Mouse (Mus musculus) midbrain, embryonic 10.5 days (tissue): ENCODE data around the gene Gm12216. TPM values are rescaled to one million over a fixed set of nuclear protein-coding genes. Genes with fewer than 3 reads are reported as not detected.

Source experiments
- DNase-seq: peaks from one replicate; pipeline ENCODE4 v3.0.0-alpha.2; 2017; ENCODE audit warnings: low spot score
- H3K27ac ChIP-seq: fragments of 300-500 bp; sonication (generic); replicated peaks from 2 replicates; pipeline ENCODE4 v1.5.1; 2016; ENCODE audit warnings: mild to moderate bottlenecking
- H3K27me3 ChIP-seq: fragments of 300-500 bp; sonication (generic); 2 replicates; pipeline ENCODE4 v1.6.1; 2016; ENCODE audit warnings: low read depth, mild to moderate bottlenecking; ENCODE audit not compliant: poor library complexity, severe bottlenecking
- H3K36me3 ChIP-seq: fragments of 300-500 bp; sonication (generic); 2 replicates; pipeline ENCODE4 v1.6.1; 2016; ENCODE audit warnings: mild to moderate bottlenecking, moderate library complexity
- H3K4me1 ChIP-seq: fragments of 300-500 bp; sonication (generic); 2 replicates; pipeline ENCODE4 v1.6.1; 2016
- H3K4me3 ChIP-seq: fragments of 300-500 bp; sonication (generic); 2 replicates; pipeline ENCODE4 v1.5.1; 2016; ENCODE audit warnings: mild to moderate bottlenecking, moderate library complexity
- H3K9me3 ChIP-seq: fragments of 300-500 bp; sonication (generic); replicated peaks from 2 replicates; pipeline ENCODE4 v1.6.1; 2016; ENCODE audit warnings: mild to moderate bottlenecking
- WGBS: fragments of 180-500 bp; shearing (Covaris S2); methylation state at CpG from one replicate; pipeline ENCODE4 v1.1.7; 2016; 5-methylcytosine and 5-hydroxymethylcytosine counted together
- polyA plus RNA-seq: library from polyadenylated mRNA; unstranded; fragments of >200 nt; fragmentation: Nextera tagmentation; extraction: Ambion mirVana; gene quantifications from 2 replicates; pipeline ENCODE4 v1.2.1, GENCODE M21; 2016

The Gm12216 gene
- polyA plus RNA-seq, 1 experiment from 2014 or later: 0.22 TPM

- Histone ChIP-seq H3K4me3 (no peak overlapping the region), H3K4me1 (peaks cover 6% of the 10 kb centered on the region; the same call in 1 of the 2 replicates), H3K27ac (no peak overlapping the region), H3K36me3 (no peaks in the 10 kb centered on the region), H3K9me3 (no peaks in the 10 kb centered on the region), H3K27me3 (no peaks in the 10 kb centered on the region)
- DNase-seq: no peak
- 96% methylated on average over 7 of the region's 7 CpGs for WGBS
Measured at GRCm38 (mm10) chr11:53781964-53782363, 77.1 kb downstream of the Gm12216 start.

GRCm38 (mm10) chr11:53781201-53781775 is 77.8 kb downstream of the Gm12216 start:
- no peaks in the 10 kb centered on the region for H3K27me3 ChIP-seq
- 90% methylated on average over 4 of the region's 4 CpGs for WGBS
- no peaks in the 10 kb centered on the region for H3K9me3 ChIP-seq
- H3K27ac ChIP-seq: no peak overlapping the region
- no peak for DNase-seq
- no peak overlapping the region for H3K4me3 ChIP-seq
- H3K4me1 ChIP-seq: peaks cover 6% of the 10 kb centered on the region; the same call in 1 of the 2 replicates
- no peaks in the 10 kb centered on the region for H3K36me3 ChIP-seq

GRCm38 (mm10) chr11:53780262-53780661 is 78.8 kb downstream of the Gm12216 start:
- no peak for DNase-seq
- 62% methylated on average over 3 of the region's 3 CpGs for WGBS
- Histone ChIP-seq H3K4me3 (no peak overlapping the region), H3K27me3 (no peaks in the 10 kb centered on the region), H3K36me3 (no peaks in the 10 kb centered on the region), H3K27ac (no peak overlapping the region), H3K9me3 (no peaks in the 10 kb centered on the region), H3K4me1 (peaks cover 6% of the 10 kb centered on the region; the same call in 1 of the 2 replicates)

- Histone ChIP-seq H3K36me3 (no peaks in the 10 kb centered on the region), H3K4me1 (peaks cover 6% of the 10 kb centered on the region; the same call in 1 of the 2 replicates), H3K27ac (no peak overlapping the region), H3K4me3 (no peak overlapping the region), H3K27me3 (no peaks in the 10 kb centered on the region), H3K9me3 (no peaks in the 10 kb centered on the region)
- no peak for DNase-seq
- 93% methylated on average over 2 of the region's 2 CpGs for WGBS
Measured at GRCm38 (mm10) chr11:53779808-53780207, 79.2 kb downstream of the Gm12216 start.

- Histone ChIP-seq H3K27ac (no peak overlapping the region), H3K9me3 (no peaks in the 10 kb centered on the region), H3K4me3 (no peak overlapping the region), H3K4me1 (0 out of 2 replicates have a peak, but pooled peaks cover under 1% of the 10 kb centered on the region), H3K36me3 (no peaks in the 10 kb centered on the region), H3K27me3 (peaks cover 2% of the 10 kb centered on the region)
- WGBS: 85% methylated on average over 5 of the region's 5 CpGs
- no peak for DNase-seq
Measured at GRCm38 (mm10) chr11:53778455-53778854, 80.6 kb downstream of the Gm12216 start.

- no peak overlapping the region for H3K4me3 ChIP-seq
- no peaks in the 10 kb centered on the region for H3K4me1 ChIP-seq
- H3K36me3 ChIP-seq: no peaks in the 10 kb centered on the region
- no peak for DNase-seq
- H3K27ac ChIP-seq: no peak overlapping the region
- no peaks in the 10 kb centered on the region for H3K9me3 ChIP-seq
- WGBS: 75% methylated on average over 5 of the region's 5 CpGs
- peaks cover 9% of the 10 kb centered on the region for H3K27me3 ChIP-seq
Measured at GRCm38 (mm10) chr11:53777736-53778135, 81.3 kb downstream of the Gm12216 start.

- no peak for DNase-seq
- 87% methylated on average over 13 of the region's 13 CpGs for WGBS
- Histone ChIP-seq H3K27ac (no peak overlapping the region), H3K4me1 (peaks cover 13% of the 10 kb centered on the region), H3K9me3 (no peaks in the 10 kb centered on the region), H3K27me3 (peaks cover 37% of the 10 kb centered on the region), H3K4me3 (no peak overlapping the region), H3K36me3 (no peaks in the 10 kb centered on the region)
Measured at GRCm38 (mm10) chr11:53774659-53775255, 84.3 kb downstream of the Gm12216 start.

- Histone ChIP-seq H3K4me3 (no peak overlapping the region), H3K36me3 (no peaks in the 10 kb centered on the region), H3K9me3 (no peaks in the 10 kb centered on the region), H3K4me1 (peaks cover 20% of the 10 kb centered on the region), H3K27me3 (peaks cover 47% of the 10 kb centered on the region), H3K27ac (no peak overlapping the region)
- 91% methylated on average over 16 of the region's 16 CpGs for WGBS
- no peak for DNase-seq
Measured at GRCm38 (mm10) chr11:53773641-53774360, 85.3 kb downstream of the Gm12216 start.

GRCm38 (mm10) chr11:53773087-53773486 is 86.0 kb downstream of the Gm12216 start, which contains the start of gene Gm17334:
Gm17334 (minus strand) TSS chr11:53773187.
- no peak within 1 kb of the TSS for H3K27ac ChIP-seq
- 91% methylated on average over 5 of the region's 5 CpGs for WGBS
- H3K27me3 ChIP-seq: peaks cover 54% of the 10 kb centered on the region
- H3K4me3 ChIP-seq: no peak within 1 kb of the TSS
- H3K9me3 ChIP-seq: no peaks in the 10 kb centered on the region
- peaks cover 20% of the 10 kb centered on the region for H3K4me1 ChIP-seq
- H3K36me3 ChIP-seq: no peaks in the 10 kb centered on the region
- no peak for DNase-seq

- WGBS: 82% methylated on average over 9 of the region's 9 CpGs
Measured at GRCm38 (mm10) chr11:53772536-53772935, 86.5 kb downstream of the Gm12216 start.

GRCm38 (mm10) chr11:53771001-53771744 is 87.9 kb downstream of the Gm12216 start:
- DNase-seq: no peak
- H3K27me3 ChIP-seq: peaks cover 70% of the 10 kb centered on the region
- H3K4me1 ChIP-seq: peaks cover 20% of the 10 kb centered on the region
- peak overlapping the region; percentile 71; the same call in 1 of the 2 replicates for H3K4me3 ChIP-seq
- no peaks in the 10 kb centered on the region for H3K36me3 ChIP-seq
- 89% methylated on average over 11 of the region's 11 CpGs for WGBS
- H3K27ac ChIP-seq: no peak overlapping the region
- no peaks in the 10 kb centered on the region for H3K9me3 ChIP-seq

More at GRCm38 (mm10) chr11:53772536-53772935, 86.5 kb downstream of the Gm12216 start:
- Histone ChIP-seq H3K27me3 (peaks cover 57% of the 10 kb centered on the region), H3K4me1 (peaks cover 20% of the 10 kb centered on the region), H3K27ac (no peak overlapping the region), H3K4me3 (no peak overlapping the region), H3K9me3 (no peaks in the 10 kb centered on the region), H3K36me3 (no peaks in the 10 kb centered on the region)
- DNase-seq: no peak

GRCm38 (mm10) chr11:53770125-53770791 is 88.8 kb downstream of the Gm12216 start:
- peak; percentile 72 for DNase-seq
- Histone ChIP-seq H3K27me3 (peaks cover 79% of the 10 kb centered on the region), H3K4me3 (peak overlapping the region; percentile 71), H3K9me3 (no peaks in the 10 kb centered on the region), H3K4me1 (peaks cover 20% of the 10 kb centered on the region), H3K36me3 (no peaks in the 10 kb centered on the region), H3K27ac (peak overlapping the region; percentile 76)
- under 1% methylated on average over 75 of the region's 75 CpGs for WGBS
